Mouse (Mus musculus): ENCODE data around the gene Wdr72. TPM values are rescaled to one million over a fixed set of nuclear protein-coding genes. Genes with fewer than 3 reads are reported as not detected.

Wdr72 gene
- polyA plus RNA-seq, 1 experiment from 2014 or later = 0.05 TPM

GRCm38 (mm10) chr9:74330706-74331495, 220.7 kb downstream of the Wdr72 start:
- H3K9me3 ChIP-seq (replicated peaks) = no peaks in the 10 kb centered on the region

GRCm38 (mm10) chr9:74332321-74332720, 222.2 kb downstream of the Wdr72 start:
- H3K36me3 ChIP-seq = no peaks in the 10 kb centered on the region
- 59% methylated on average over 3 of the region's 3 CpGs for WGBS (ENCODE audit: insufficient replicate concordance)
- H3K27ac ChIP-seq = no peak overlapping the region
- no peak overlapping the region for H3K9ac ChIP-seq
- H3K4me3 ChIP-seq = no peak overlapping the region
- H3K27me3 ChIP-seq (replicated peaks) = no peaks in the 10 kb centered on the region
- H3K4me2 ChIP-seq = no peak overlapping the region
- no peaks in the 10 kb centered on the region for H3K4me1 ChIP-seq
- H3K9me3 ChIP-seq (replicated peaks) = no peaks in the 10 kb centered on the region
- no peak for ATAC-seq

More at GRCm38 (mm10) chr9:74330706-74331495, 220.7 kb downstream of the Wdr72 start:
- 52% methylated on average over 9 of the region's 9 CpGs for WGBS (ENCODE audit: insufficient replicate concordance)
- H3K27me3 ChIP-seq (replicated peaks) = no peaks in the 10 kb centered on the region
- no peak overlapping the region for H3K27ac ChIP-seq
- no peaks in the 10 kb centered on the region for H3K36me3 ChIP-seq
- H3K9ac ChIP-seq = no peak overlapping the region
- no peak for ATAC-seq
- H3K4me2 ChIP-seq = no peak overlapping the region
- no peak overlapping the region for H3K4me3 ChIP-seq
- 0 out of 2 replicates have a peak, but pooled peaks cover 3% of the 10 kb centered on the region for H3K4me1 ChIP-seq

Other genes with a start within 250 kb of the Wdr72 start
- gene Unc13c, start 141.4 kb upstream of the Wdr72 start, polyA plus RNA-seq (2016; fragmentation: Nextera tagmentation; extraction: Ambion mirVana) = 0.04 and 0.06 TPM in 2 replicates

Measured in liver, embryonic 12.5 days (tissue).